Mouse (Mus musculus): ENCODE measurements around the gene Fahd1. TPM values are rescaled to one million over a fixed set of nuclear protein-coding genes. Genes with fewer than 3 reads are reported as not detected.

Fahd1 gene
- polyA plus RNA-seq (2012; rRNA removed) = 65.2 and 108 TPM in 2 replicates

GRCm38 (mm10) chr17:24850065-24850772 is at the start of gene Fahd1:
TSS of gene Fahd1 (minus strand) at chr17:24850364.
- WGBS = under 1% methylated on average over 58 of the region's 58 CpGs
- Histone ChIP-seq H3K36me3 (ENCODE audit: control insufficient read depth, insufficient read depth, low read length) (peaks cover 23% of the 10 kb centered on the region), H3K27me3 (ENCODE audit: control insufficient read depth, insufficient read depth, low read length) (no peaks in the 10 kb centered on the region), H3K4me3 (ENCODE audit: low read depth, low read length) (peak within 1 kb of the TSS; percentile 96), H3K27ac (ENCODE audit: insufficient read depth, low read depth, low read length) (peak within 1 kb of the TSS; percentile 96), H3K4me1 (ENCODE audit: control insufficient read depth, insufficient read depth, insufficient read length, low read length) (peaks cover 12% of the 10 kb centered on the region; the same call in 1 of the 2 replicates)
- TF ChIP-seq POLR2A (IDR thresholded peaks at IDR 0.05; ENCODE audit: low read depth, low read length) (peak; percentile 91), CTCF (IDR thresholded peaks at IDR 0.05; ENCODE audit: extremely low read depth, insufficient read length, insufficient replicate concordance, low read depth, low read length) (no peak)

GRCm38 (mm10) chr17:24899153-24899552 is 49.0 kb upstream of the Fahd1 start:
- peaks cover 50% of the 10 kb centered on the region for H3K36me3 ChIP-seq (ENCODE audit: control insufficient read depth, insufficient read depth, low read length)
- WGBS = 83% methylated on average over 5 of the region's 5 CpGs
- no peak for TF ChIP-seq CTCF (IDR thresholded peaks at IDR 0.05; ENCODE audit: extremely low read depth, insufficient read length, insufficient replicate concordance, low read depth, low read length)
- no peak for TF ChIP-seq POLR2A (IDR thresholded peaks at IDR 0.05; ENCODE audit: low read depth, low read length)

GRCm38 (mm10) chr17:24898041-24898854 is 48.1 kb upstream of the Fahd1 start:
- Histone ChIP-seq H3K4me1 (ENCODE audit: control insufficient read depth, insufficient read depth, insufficient read length, low read length) (peaks cover 11% of the 10 kb centered on the region; the same call in 1 of the 2 replicates), H3K36me3 (ENCODE audit: control insufficient read depth, insufficient read depth, low read length) (peaks cover 45% of the 10 kb centered on the region), H3K27ac (ENCODE audit: insufficient read depth, low read depth, low read length) (no peak overlapping the region), H3K27me3 (ENCODE audit: control insufficient read depth, insufficient read depth, low read length) (no peaks in the 10 kb centered on the region), H3K4me3 (ENCODE audit: low read depth, low read length) (no peak overlapping the region)
- 73% methylated on average over 4 of the region's 4 CpGs for WGBS
- TF ChIP-seq CTCF (IDR thresholded peaks at IDR 0.05; ENCODE audit: extremely low read depth, insufficient read length, insufficient replicate concordance, low read depth, low read length) = no peak
- TF ChIP-seq POLR2A (IDR thresholded peaks at IDR 0.05; ENCODE audit: low read depth, low read length) = no peak

More at GRCm38 (mm10) chr17:24899153-24899552, 49.0 kb upstream of the Fahd1 start:
- no peak overlapping the region for H3K4me3 ChIP-seq (ENCODE audit: low read depth, low read length)
- no peaks in the 10 kb centered on the region for H3K27me3 ChIP-seq (ENCODE audit: control insufficient read depth, insufficient read depth, low read length)
- peaks cover 11% of the 10 kb centered on the region; the same call in 1 of the 2 replicates for H3K4me1 ChIP-seq (ENCODE audit: control insufficient read depth, insufficient read depth, insufficient read length, low read length)
- no peak overlapping the region for H3K27ac ChIP-seq (ENCODE audit: insufficient read depth, low read depth, low read length)

- no peaks in the 10 kb centered on the region for H3K27me3 ChIP-seq (ENCODE audit: control insufficient read depth, insufficient read depth, low read length)
- TF ChIP-seq CTCF (IDR thresholded peaks at IDR 0.05; ENCODE audit: extremely low read depth, insufficient read length, insufficient replicate concordance, low read depth, low read length) (no peak), POLR2A (IDR thresholded peaks at IDR 0.05; ENCODE audit: low read depth, low read length) (no peak)
- H3K36me3 ChIP-seq (ENCODE audit: control insufficient read depth, insufficient read depth, low read length) = peaks cover 45% of the 10 kb centered on the region
- no peak overlapping the region for H3K4me3 ChIP-seq (ENCODE audit: low read depth, low read length)
- peaks cover 11% of the 10 kb centered on the region for H3K4me1 ChIP-seq (ENCODE audit: control insufficient read depth, insufficient read depth, insufficient read length, low read length)
- WGBS = 81% methylated on average over 4 of the region's 4 CpGs
- no peak overlapping the region for H3K27ac ChIP-seq (ENCODE audit: insufficient read depth, low read depth, low read length)
Measured at GRCm38 (mm10) chr17:24897600-24897999, 47.4 kb upstream of the Fahd1 start.

GRCm38 (mm10) chr17:24896993-24897269 is 46.8 kb upstream of the Fahd1 start:
- WGBS = 21% methylated on average over 11 of the region's 11 CpGs
- peaks cover 11% of the 10 kb centered on the region for H3K4me1 ChIP-seq (ENCODE audit: control insufficient read depth, insufficient read depth, insufficient read length, low read length)
- H3K27ac ChIP-seq (ENCODE audit: insufficient read depth, low read depth, low read length) = no peak overlapping the region
- TF ChIP-seq POLR2A (IDR thresholded peaks at IDR 0.05; ENCODE audit: low read depth, low read length) = no peak
- no peak for TF ChIP-seq CTCF (IDR thresholded peaks at IDR 0.05; ENCODE audit: extremely low read depth, insufficient read length, insufficient replicate concordance, low read depth, low read length)
- peak overlapping the region; percentile 72 for H3K4me3 ChIP-seq (ENCODE audit: low read depth, low read length)
- H3K36me3 ChIP-seq (ENCODE audit: control insufficient read depth, insufficient read depth, low read length) = peaks cover 49% of the 10 kb centered on the region
- no peaks in the 10 kb centered on the region for H3K27me3 ChIP-seq (ENCODE audit: control insufficient read depth, insufficient read depth, low read length)

GRCm38 (mm10) chr17:24896241-24896992 is 46.3 kb upstream of the Fahd1 start, which contains the start of gene Nme3:
TSS of gene Nme3 (plus strand) at chr17:24896500.
- no peak for TF ChIP-seq CTCF (IDR thresholded peaks at IDR 0.05; ENCODE audit: extremely low read depth, insufficient read length, insufficient replicate concordance, low read depth, low read length)
- no peak for TF ChIP-seq POLR2A (IDR thresholded peaks at IDR 0.05; ENCODE audit: low read depth, low read length)
- Histone ChIP-seq H3K27me3 (ENCODE audit: control insufficient read depth, insufficient read depth, low read length) (no peaks in the 10 kb centered on the region), H3K36me3 (ENCODE audit: control insufficient read depth, insufficient read depth, low read length) (peaks cover 45% of the 10 kb centered on the region), H3K27ac (ENCODE audit: insufficient read depth, low read depth, low read length) (peak within 1 kb of the TSS; percentile 73), H3K4me1 (ENCODE audit: control insufficient read depth, insufficient read depth, insufficient read length, low read length) (peaks cover 11% of the 10 kb centered on the region), H3K4me3 (ENCODE audit: low read depth, low read length) (peak within 1 kb of the TSS; percentile 72)
- WGBS = under 1% methylated on average over 50 of the region's 50 CpGs

All from small intestine, adult 2 months (tissue).